Mouse (Mus musculus): ENCODE results near the gene Trank1.
A peak's percentile ranks its signal among the peaks of the same experiment; 100 is the strongest.

Trank1 gene

GRCm38 (mm10) chr9:111302196-111302831, 9.2 kb upstream of the Trank1 start:
- no peak for DNase-seq (ENCODE audit: low spot score)

DNA sequence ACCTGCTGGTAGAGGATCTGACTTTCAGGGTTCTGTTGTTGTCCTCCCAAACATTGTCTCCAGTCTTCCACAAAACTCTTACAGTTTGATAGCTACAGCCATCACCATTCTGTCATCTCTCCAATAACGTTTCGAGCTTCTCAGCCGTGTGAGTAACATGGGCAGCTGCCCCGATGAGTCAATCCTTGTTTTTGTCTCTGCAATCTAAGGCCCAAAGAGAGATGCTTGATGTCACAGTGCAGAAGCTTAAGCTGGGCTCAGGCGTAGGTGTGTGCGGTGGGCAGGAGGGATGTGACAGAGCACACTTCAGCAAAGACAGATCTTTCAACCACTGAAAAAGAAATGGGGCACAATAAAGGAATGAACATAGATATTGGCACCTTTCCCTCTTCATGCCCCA, 7.5 kb upstream of the Trank1 start:
- no peak for DNase-seq (ENCODE audit: low spot score)

DNA sequence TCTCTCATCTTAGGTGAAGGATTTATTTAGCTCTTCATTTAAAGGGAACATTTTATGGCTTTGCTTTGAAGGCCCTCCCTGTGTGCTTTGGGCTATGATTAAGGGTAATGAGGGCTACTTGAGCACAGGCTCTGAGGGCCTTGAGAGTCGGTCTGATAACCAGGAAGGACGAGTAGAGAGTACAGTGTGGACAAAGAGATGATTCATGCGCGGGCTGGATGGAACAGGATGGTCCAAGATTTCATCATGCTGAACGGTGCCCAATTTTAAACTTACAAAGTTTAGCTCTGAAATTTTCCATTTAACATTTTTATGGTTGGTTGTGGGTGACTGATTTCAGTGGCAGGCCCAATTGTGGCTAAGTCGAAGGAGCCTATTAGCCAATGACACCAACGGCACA, 5.4 kb upstream of the Trank1 start:
- no peak for DNase-seq (ENCODE audit: low spot score)

- no peak for DNase-seq (ENCODE audit: low spot score)
Measured at GRCm38 (mm10) chr9:111311843-111312441, 403 bp downstream of the Trank1 start.

GRCm38 (mm10) chr9:111312442-111313141, 1.1 kb downstream of the Trank1 start:
- no peak for DNase-seq (ENCODE audit: low spot score)

GRCm38 (mm10) chr9:111313299-111313698, 1.8 kb downstream of the Trank1 start:
- DNase-seq (ENCODE audit: low spot score), result no peak

- DNase-seq (ENCODE audit: low spot score), result no peak
Measured at GRCm38 (mm10) chr9:111313793-111314192, 2.3 kb downstream of the Trank1 start.

DNA sequence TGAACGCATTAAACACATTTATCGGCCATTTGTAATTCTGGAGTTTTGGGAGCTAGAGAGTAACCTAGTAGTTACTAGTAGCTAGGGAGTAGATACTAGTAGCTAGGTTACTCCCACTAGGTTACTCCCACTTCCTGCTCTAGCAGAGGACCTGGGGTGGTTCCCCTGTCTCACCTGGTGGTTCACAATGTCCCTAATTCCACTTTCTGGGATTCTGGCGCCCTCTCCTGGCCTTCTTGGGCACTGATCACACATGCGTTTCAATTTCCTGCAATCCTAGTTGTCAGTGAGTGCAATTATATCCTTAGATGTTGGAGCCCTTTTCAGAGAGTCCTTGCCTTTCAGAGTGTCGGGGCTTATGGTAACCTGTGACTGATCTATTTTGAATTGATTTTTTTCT, 2.7 kb downstream of the Trank1 start:
- no peak for DNase-seq (ENCODE audit: low spot score)

GRCm38 (mm10) chr9:111320912-111321311, 9.4 kb downstream of the Trank1 start:
- DNase-seq (ENCODE audit: low spot score), result no peak

DNA sequence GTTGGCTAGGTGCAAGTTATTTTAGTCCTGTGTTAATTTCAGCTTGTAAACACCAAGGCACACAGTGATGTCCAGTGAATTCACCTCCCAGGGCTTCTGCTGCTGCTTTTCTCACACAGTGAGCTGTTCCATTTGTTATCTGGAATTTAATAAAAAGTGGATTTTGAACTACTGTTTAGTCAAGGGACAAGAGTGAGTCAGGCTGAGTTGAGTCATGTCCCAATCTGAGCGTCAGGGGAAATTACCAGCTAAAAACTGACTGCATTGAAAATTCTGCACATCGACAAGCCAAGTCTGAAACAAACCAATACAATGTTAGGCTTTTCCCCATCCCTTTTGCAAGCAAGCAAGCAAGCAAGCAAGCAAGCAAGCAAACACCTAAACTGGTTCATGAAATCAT, 13.3 kb downstream of the Trank1 start:
- DNase-seq (ENCODE audit: low spot score), result no peak

- no peak for DNase-seq (ENCODE audit: low spot score)
Measured at GRCm38 (mm10) chr9:111329881-111330280, 18.3 kb downstream of the Trank1 start.

- no peak for DNase-seq (ENCODE audit: low spot score)
Measured at GRCm38 (mm10) chr9:111333790-111334189, 22.3 kb downstream of the Trank1 start.

DNA sequence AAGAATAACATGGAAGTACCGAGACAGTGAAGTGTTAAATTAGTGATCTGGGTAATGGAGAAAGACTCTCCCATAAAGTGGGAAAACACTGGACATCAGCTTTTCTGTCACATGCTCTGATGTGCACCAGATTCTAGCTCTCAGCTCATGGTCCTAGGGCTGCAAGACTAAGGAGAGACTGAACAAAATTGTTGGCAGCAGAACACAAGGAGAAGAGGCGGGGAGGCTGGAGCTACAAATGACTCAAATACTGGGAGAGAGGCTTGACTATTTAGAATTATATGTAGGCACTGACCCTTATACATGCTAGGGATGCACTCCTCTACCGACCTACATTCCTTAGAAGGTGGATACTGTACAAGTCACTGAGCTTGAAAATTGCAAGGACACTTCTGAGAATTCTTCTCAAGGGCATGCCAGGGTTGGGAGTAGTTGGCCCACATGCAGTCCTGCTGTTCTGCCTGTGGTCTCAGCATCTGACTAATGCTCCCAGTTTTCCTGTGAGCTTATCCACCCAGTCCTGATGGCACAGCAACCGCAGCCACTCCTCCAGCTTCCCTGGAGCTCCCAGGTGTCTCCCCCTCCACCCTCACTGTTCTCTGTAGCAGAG, 23.1 kb downstream of the Trank1 start:
- DNase-seq (ENCODE audit: low spot score), result no peak

DNA sequence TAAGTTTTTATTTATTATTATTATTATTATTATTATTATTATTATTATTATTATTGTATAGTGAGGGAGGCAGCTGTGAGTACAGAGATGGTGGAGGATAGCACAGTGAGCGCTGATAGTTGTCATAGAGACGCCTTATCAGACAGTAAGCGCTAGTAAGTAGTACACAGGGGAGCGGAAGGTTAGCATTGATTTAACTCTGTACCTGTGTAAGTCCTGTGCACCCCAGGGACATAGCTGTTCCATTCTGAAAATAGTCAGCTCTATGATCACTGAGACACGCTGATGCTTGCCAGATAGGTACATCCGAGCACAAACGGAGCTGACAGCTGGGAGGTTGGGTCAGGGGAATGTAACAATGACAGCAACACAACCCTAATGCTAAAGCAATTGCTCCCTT, 39.7 kb downstream of the Trank1 start:
- DNase-seq (ENCODE audit: low spot score), result no peak

DNA sequence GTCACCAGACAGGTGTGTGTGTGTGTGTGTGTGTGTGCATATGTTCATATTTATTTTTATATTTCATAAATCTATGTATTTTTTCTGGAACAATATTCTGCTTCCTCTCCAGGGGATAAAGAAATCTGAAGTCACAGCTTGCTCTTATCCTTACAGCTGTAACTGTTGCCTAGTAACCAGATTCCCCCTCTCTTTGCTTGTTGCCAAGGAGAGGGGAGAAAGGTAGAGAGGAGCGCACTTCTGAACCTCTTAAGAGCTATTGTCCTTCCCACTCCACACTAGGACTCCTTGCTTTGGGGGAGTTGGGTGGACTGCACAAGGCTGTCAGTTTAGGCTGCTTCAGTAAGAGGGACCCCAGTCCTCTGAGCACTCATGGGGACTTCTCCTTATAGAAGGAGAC, 40.1 kb downstream of the Trank1 start:
- no peak for DNase-seq (ENCODE audit: low spot score)

DNA sequence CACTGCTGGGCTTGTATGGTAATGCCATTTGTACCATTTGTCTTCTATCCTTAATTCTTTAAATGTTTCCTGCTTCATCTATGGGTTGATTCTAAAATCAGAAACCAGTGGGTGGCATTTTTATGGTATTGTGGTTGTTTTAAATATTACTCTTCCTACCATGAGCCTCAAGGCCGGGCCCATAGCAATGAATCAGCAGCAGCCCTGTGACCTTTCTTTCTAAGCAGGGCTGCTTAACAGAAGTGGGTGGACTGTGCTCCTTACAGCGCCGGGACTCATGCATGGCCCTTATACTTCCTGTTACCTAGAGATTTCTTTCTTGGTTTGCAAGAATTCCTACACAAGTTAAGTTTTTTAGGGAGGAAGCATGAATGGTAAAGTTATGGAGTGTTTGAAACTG, 41.1 kb downstream of the Trank1 start:
- no peak for DNase-seq (ENCODE audit: low spot score)

- DNase-seq (ENCODE audit: low spot score), result peak; percentile 8
Measured at GRCm38 (mm10) chr9:111355041-111355440, 43.5 kb downstream of the Trank1 start.

DNA sequence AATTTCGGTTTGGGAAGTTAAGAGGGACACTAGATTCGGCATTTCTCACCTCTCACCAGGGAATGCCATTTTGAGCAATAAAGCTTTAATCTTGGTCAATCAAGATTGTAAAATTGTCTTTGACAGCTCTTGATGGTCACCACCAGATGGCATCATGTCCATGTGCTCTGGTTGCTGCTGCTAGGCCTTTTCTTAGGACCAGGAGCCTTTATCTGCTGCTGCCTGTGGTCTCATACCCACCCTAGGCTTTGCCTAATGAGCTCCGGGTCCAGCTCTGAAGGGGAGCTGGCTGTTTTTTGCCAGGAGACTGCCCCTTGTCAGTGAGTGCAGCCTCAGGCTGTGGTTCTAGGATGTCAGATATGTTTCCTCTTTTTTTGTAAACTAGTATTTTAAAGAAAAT, 44.8 kb downstream of the Trank1 start:
- DNase-seq (ENCODE audit: low spot score), result peak; percentile 28

- no peak for DNase-seq (ENCODE audit: low spot score)
Measured at GRCm38 (mm10) chr9:111363656-111364055, 52.1 kb downstream of the Trank1 start.

DNA sequence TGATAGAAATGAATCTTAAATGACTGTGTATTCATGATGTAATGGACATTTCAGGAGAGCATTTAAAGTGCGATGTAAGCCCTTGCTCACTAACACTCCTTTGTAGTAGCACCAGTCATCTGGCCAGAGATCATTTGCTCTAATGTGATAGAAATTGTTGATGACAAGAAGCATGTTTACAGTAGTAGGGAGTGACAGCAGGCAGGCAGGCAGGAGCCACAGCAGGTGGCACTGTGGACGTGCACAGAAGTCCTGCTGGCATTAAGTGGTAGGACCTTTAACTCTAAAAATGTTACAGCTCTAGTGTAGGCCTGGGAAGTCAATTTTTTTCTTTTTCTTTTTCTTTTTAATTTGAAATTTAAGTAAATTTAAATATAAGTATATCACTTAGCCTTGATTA, 56.2 kb downstream of the Trank1 start:
- DNase-seq (ENCODE audit: low spot score), result no peak

GRCm38 (mm10) chr9:111372079-111372478, 60.5 kb downstream of the Trank1 start:
- no peak for DNase-seq (ENCODE audit: low spot score)

DNA sequence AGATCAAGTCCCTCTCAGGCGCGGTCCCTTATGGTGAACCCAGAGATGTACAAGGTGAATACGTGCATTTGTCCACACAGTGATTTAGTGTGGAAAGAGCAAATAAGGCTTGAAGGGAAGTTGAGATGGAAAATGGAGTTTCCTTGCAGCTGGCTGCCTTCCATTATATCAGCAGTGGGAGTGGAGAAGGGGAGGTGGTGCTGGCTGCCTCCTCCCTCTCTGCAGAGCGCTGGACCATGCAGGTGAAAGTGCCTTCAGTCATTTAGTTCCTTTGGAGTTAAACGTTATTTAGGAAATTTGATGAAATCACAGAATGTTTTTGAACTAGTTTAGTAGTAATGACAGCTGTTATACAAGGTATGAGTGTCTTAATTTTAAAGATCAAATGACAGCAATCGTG, 66.3 kb downstream of the Trank1 start:
- no peak for DNase-seq (ENCODE audit: low spot score)
